Comparison of ENCODE assay signal across 16 mouse cellular contexts in the genomic region with DNA sequence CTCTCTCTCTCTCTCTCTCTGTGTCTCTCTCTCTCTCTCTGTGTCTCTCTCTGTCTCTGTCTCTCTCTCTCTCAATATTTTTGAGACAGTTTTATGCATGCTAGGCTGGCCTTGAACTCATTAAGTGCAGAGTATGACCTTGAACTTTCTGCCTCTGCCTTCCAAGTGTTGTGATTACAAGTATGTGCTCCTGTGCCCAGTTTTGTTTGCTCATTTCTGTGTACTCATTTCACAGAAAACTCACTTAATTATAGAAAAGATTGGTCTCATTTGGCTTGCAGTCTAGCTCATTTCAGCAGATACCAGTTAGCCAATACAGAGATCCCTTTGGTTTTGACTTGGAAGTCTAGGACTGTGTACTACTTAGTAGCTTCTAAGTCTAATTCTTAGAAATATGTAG.
"Had no signal": no experiment of that assay in that cellular context is flagged by ENCODE, and none has a peak within 500 bp of the region (broad histone marks: within the 10 kb centered on the region; RNA-seq: fewer than 3 reads in every experiment).

No protein-coding gene starts in this region.

- H3K27me3 ChIP-seq: neural tube, embryonic 13.5 days; neural tube, embryonic 15.5 days; stomach, embryonic 15.5 days had no signal

- H3K4me1 ChIP-seq: neural tube, embryonic 13.5 days; neural tube, embryonic 15.5 days; stomach, embryonic 15.5 days had no signal

- H3K36me3 ChIP-seq: neural tube, embryonic 13.5 days; neural tube, embryonic 15.5 days; stomach, embryonic 15.5 days had no signal

- H3K9ac ChIP-seq: neural tube, embryonic 13.5 days; neural tube, embryonic 15.5 days; stomach, embryonic 15.5 days had no signal

- H3K4me3 ChIP-seq: neural tube, embryonic 13.5 days; neural tube, embryonic 15.5 days; stomach, embryonic 15.5 days had no signal

- H3K27ac ChIP-seq: neural tube, embryonic 13.5 days; neural tube, embryonic 15.5 days; stomach, embryonic 15.5 days; stomach, postnatal 0 days had no signal

- DNase-seq: retina, postnatal 1 day; right cerebral cortex, adult 18-20 months; right cerebral cortex, postnatal 14 days; right cerebral cortex, postnatal 25 days; right cerebral cortex, postnatal 4 days; spleen, adult 18-20 months; thymus, adult 18-20 months; thymus, adult 2 months; thymus, postnatal 14 days; thymus, postnatal 25 days; thymus, postnatal 36 days; thymus, postnatal 4 days had no signal
